Mouse (Mus musculus) spleen, adult 2 months (tissue): ENCODE results near the gene Gon7.

Source experiments
- CTCF ChIP-seq: fragments of 200-500 bp; IDR thresholded peaks from 2 replicates; pipeline ENCODE4 v1.5.1; 2011; ENCODE audit warnings: mild to moderate bottlenecking, inconsistent platforms; ENCODE audit not compliant: insufficient read depth, insufficient read length, insufficient replicate concordance; ENCODE audit errors: extremely low read depth
- POLR2A ChIP-seq: fragments of 200-500 bp; IDR thresholded peaks from 2 replicates; pipeline ENCODE4 v1.6.1; 2011; ENCODE audit warnings: low read depth, low read length, inconsistent platforms

- TF ChIP-seq CTCF (no peak), POLR2A (no peak)
These were observed 777 bp upstream of the Gon7 start, which contains the start of gene Gm20604 for GRCm38 (mm10) chr12:102758403-102758756.
